Mouse (Mus musculus): ENCODE measurements around the gene Rapsn. TPM values are rescaled to one million over a fixed set of nuclear protein-coding genes. Genes with fewer than 3 reads are reported as not detected.

The Rapsn gene
- polyA plus RNA-seq, 1 experiment from 2014 or later: 0.55 TPM

- Histone ChIP-seq H3K27ac (ENCODE audit: low read depth, low read length) (no peak overlapping the region), H3K36me3 (ENCODE audit: control insufficient read depth, insufficient read depth) (no peaks in the 10 kb centered on the region), H3K4me2 (replicated peaks; ENCODE audit: low read depth) (no peak overlapping the region), H3K4me1 (replicated peaks; ENCODE audit: control insufficient read depth, insufficient read depth, low read length) (no peaks in the 10 kb centered on the region), H3K9ac (ENCODE audit: low read depth, low read length) (no peak overlapping the region), H3K9me3 (ENCODE audit: control insufficient read depth) (no peaks in the 10 kb centered on the region), H3K4me3 (ENCODE audit: low read depth, low read length) (no peak overlapping the region), H3K27me3 (replicated peaks; ENCODE audit: control insufficient read depth, insufficient read depth, low read length) (no peaks in the 10 kb centered on the region)
- no peak for ATAC-seq
- 84% methylated on average over 9 of the region's 9 CpGs for WGBS
- no peak for TF ChIP-seq CTCF (IDR thresholded peaks at IDR 0.05; ENCODE audit: low read depth)
Observed at GRCm38 (mm10) chr2:91087453-91087852, 52.0 kb downstream of the Rapsn start.

GRCm38 (mm10) chr2:91088987-91089386 is 53.6 kb downstream of the Rapsn start:
- WGBS: 76% methylated on average over 9 of the region's 9 CpGs
- no peak for TF ChIP-seq CTCF (IDR thresholded peaks at IDR 0.05; ENCODE audit: low read depth)
- ATAC-seq: no peak
- H3K4me3 ChIP-seq (ENCODE audit: low read depth, low read length): no peak overlapping the region
- no peaks in the 10 kb centered on the region for H3K9me3 ChIP-seq (ENCODE audit: control insufficient read depth)
- H3K4me1 ChIP-seq (replicated peaks; ENCODE audit: control insufficient read depth, insufficient read depth, low read length): no peaks in the 10 kb centered on the region
- H3K36me3 ChIP-seq (ENCODE audit: control insufficient read depth, insufficient read depth): no peaks in the 10 kb centered on the region
- H3K27me3 ChIP-seq (replicated peaks; ENCODE audit: control insufficient read depth, insufficient read depth, low read length): no peaks in the 10 kb centered on the region
- H3K4me2 ChIP-seq (replicated peaks; ENCODE audit: low read depth): no peak overlapping the region
- H3K9ac ChIP-seq (ENCODE audit: low read depth, low read length): no peak overlapping the region
- no peak overlapping the region for H3K27ac ChIP-seq (ENCODE audit: low read depth, low read length)

GRCm38 (mm10) chr2:91090208-91090607 is 54.8 kb downstream of the Rapsn start:
- 53% methylated on average over 6 of the region's 6 CpGs for WGBS
- no peaks in the 10 kb centered on the region for H3K27me3 ChIP-seq (replicated peaks; ENCODE audit: control insufficient read depth, insufficient read depth, low read length)
- no peak for TF ChIP-seq CTCF (IDR thresholded peaks at IDR 0.05; ENCODE audit: low read depth)
- no peak overlapping the region for H3K4me3 ChIP-seq (ENCODE audit: low read depth, low read length)
- H3K36me3 ChIP-seq (ENCODE audit: control insufficient read depth, insufficient read depth): no peaks in the 10 kb centered on the region
- no peak overlapping the region for H3K9ac ChIP-seq (ENCODE audit: low read depth, low read length)
- no peak for ATAC-seq
- H3K4me2 ChIP-seq (replicated peaks; ENCODE audit: low read depth): no peak overlapping the region
- H3K27ac ChIP-seq (ENCODE audit: low read depth, low read length): no peak overlapping the region
- no peaks in the 10 kb centered on the region for H3K9me3 ChIP-seq (ENCODE audit: control insufficient read depth)
- H3K4me1 ChIP-seq (replicated peaks; ENCODE audit: control insufficient read depth, insufficient read depth, low read length): no peaks in the 10 kb centered on the region

- H3K4me2 ChIP-seq (replicated peaks; ENCODE audit: low read depth): no peak overlapping the region
- no peak overlapping the region for H3K27ac ChIP-seq (ENCODE audit: low read depth, low read length)
- no peaks in the 10 kb centered on the region for H3K27me3 ChIP-seq (replicated peaks; ENCODE audit: control insufficient read depth, insufficient read depth, low read length)
- ATAC-seq: no peak
- no peak for TF ChIP-seq CTCF (IDR thresholded peaks at IDR 0.05; ENCODE audit: low read depth)
- H3K4me3 ChIP-seq (ENCODE audit: low read depth, low read length): no peak overlapping the region
- H3K36me3 ChIP-seq (ENCODE audit: control insufficient read depth, insufficient read depth): no peaks in the 10 kb centered on the region
- no peaks in the 10 kb centered on the region for H3K9me3 ChIP-seq (ENCODE audit: control insufficient read depth)
- H3K9ac ChIP-seq (ENCODE audit: low read depth, low read length): no peak overlapping the region
- H3K4me1 ChIP-seq (replicated peaks; ENCODE audit: control insufficient read depth, insufficient read depth, low read length): no peaks in the 10 kb centered on the region
- 72% methylated on average over 6 of the region's 6 CpGs for WGBS
Observed at GRCm38 (mm10) chr2:91090827-91091226, 55.4 kb downstream of the Rapsn start.

Other genes starting within 250 kb of the Rapsn start
- 196 and 216 TPM in 2 replicates for gene Mtch2, start 188.5 kb upstream of the Rapsn start, polyA plus RNA-seq (2015; fragmentation: Nextera tagmentation; extraction: Ambion mirVana)
- gene C1qtnf4, start 149.8 kb upstream of the Rapsn start, polyA plus RNA-seq (2015; fragmentation: Nextera tagmentation; extraction: Ambion mirVana): 6.5 and 7.6 TPM in 2 replicates
- gene Kbtbd4, start 130.9 kb upstream of the Rapsn start, polyA plus RNA-seq (2015; fragmentation: Nextera tagmentation; extraction: Ambion mirVana): 12.0 and 13.1 TPM in 2 replicates
- 263 and 280 TPM in 2 replicates for gene Ndufs3, start 130.8 kb upstream of the Rapsn start, polyA plus RNA-seq (2015; fragmentation: Nextera tagmentation; extraction: Ambion mirVana)
- gene Celf1, start 95.2 kb upstream of the Rapsn start, polyA plus RNA-seq (2015; fragmentation: Nextera tagmentation; extraction: Ambion mirVana): 34.9 and 41.0 TPM in 2 replicates
- gene Psmc3, start 18.4 kb downstream of the Rapsn start, polyA plus RNA-seq (2015; fragmentation: Nextera tagmentation; extraction: Ambion mirVana): 155 and 163 TPM in 2 replicates
- gene Slc39a13, start 34.8 kb downstream of the Rapsn start, polyA plus RNA-seq (2015; fragmentation: Nextera tagmentation; extraction: Ambion mirVana): 12.6 and 15.0 TPM in 2 replicates
- gene Spi1, start 46.8 kb downstream of the Rapsn start, polyA plus RNA-seq (2015; fragmentation: Nextera tagmentation; extraction: Ambion mirVana): 5.1 and 7.3 TPM in 2 replicates
- not detected in 2 replicates for gene Mybpc3, start 82.5 kb downstream of the Rapsn start, polyA plus RNA-seq (2015; fragmentation: Nextera tagmentation; extraction: Ambion mirVana)
- gene Madd, start 148.2 kb downstream of the Rapsn start, polyA plus RNA-seq (2015; fragmentation: Nextera tagmentation; extraction: Ambion mirVana): 3.1 and 4.7 TPM in 2 replicates
- 22.7 TPM in 2 replicates for gene Nr1h3, start 167.2 kb downstream of the Rapsn start, polyA plus RNA-seq (2015; fragmentation: Nextera tagmentation; extraction: Ambion mirVana)
- gene Acp2, start 167.3 kb downstream of the Rapsn start, polyA plus RNA-seq (2015; fragmentation: Nextera tagmentation; extraction: Ambion mirVana): 20.4 and 20.5 TPM in 2 replicates
- gene Ddb2, start 201.4 kb downstream of the Rapsn start, polyA plus RNA-seq (2015; fragmentation: Nextera tagmentation; extraction: Ambion mirVana): 4.4 and 6.1 TPM in 2 replicates
- gene Pacsin3, start 220.3 kb downstream of the Rapsn start, polyA plus RNA-seq (2015; fragmentation: Nextera tagmentation; extraction: Ambion mirVana): 6.5 and 7.3 TPM in 2 replicates
- gene Arfgap2, start 229.4 kb downstream of the Rapsn start, polyA plus RNA-seq (2015; fragmentation: Nextera tagmentation; extraction: Ambion mirVana): 37.6 and 39.0 TPM in 2 replicates